Mouse (Mus musculus) liver, embryonic 11.5 days (tissue): ENCODE measurements around the gene Camkmt. TPM values are rescaled to one million over a fixed set of nuclear protein-coding genes. Genes with fewer than 3 reads are reported as not detected.

ENCODE experiments used
- ATAC-seq: fragments of 200-750 bp; cut with Nextera tagmentation; replicated peaks from 2 replicates; pipeline ENCODE4 v1.8.0; 2017; ENCODE audit warnings: moderate number of reproducible peaks, mild to moderate bottlenecking, moderate TSS enrichment, moderate library complexity; ENCODE audit not compliant: low FRiP score
- DNase-seq: peaks from one replicate; pipeline ENCODE4 v3.0.0-alpha.2; 2017; ENCODE audit warnings: low spot score
- H3K27ac ChIP-seq: fragments of 300-500 bp; sonication (generic); 2 replicates; pipeline ENCODE4 v1.5.1; 2014; ENCODE audit warnings: mild to moderate bottlenecking, low read depth, low read length, control low read depth
- H3K27me3 ChIP-seq: fragments of 300-500 bp; sonication (generic); replicated peaks from 2 replicates; pipeline ENCODE4 v1.6.1; 2014; ENCODE audit warnings: low read length, mixed read lengths; ENCODE audit not compliant: control insufficient read depth, insufficient read depth
- H3K36me3 ChIP-seq: fragments of 300-500 bp; sonication (generic); 2 replicates; pipeline ENCODE4 v1.6.1; 2014; ENCODE audit warnings: mild to moderate bottlenecking, low read length, moderate library complexity, mixed read lengths; ENCODE audit not compliant: control insufficient read depth, insufficient read depth
- H3K4me1 ChIP-seq: fragments of 300-500 bp; sonication (generic); replicated peaks from 2 replicates; pipeline ENCODE4 v1.6.1; 2014; ENCODE audit warnings: low read length, mixed read lengths; ENCODE audit not compliant: control insufficient read depth, insufficient read depth
- H3K4me2 ChIP-seq: fragments of 300-500 bp; sonication (generic); 2 replicates; pipeline ENCODE4 v1.6.1; 2014; ENCODE audit warnings: mild to moderate bottlenecking, control low read depth, moderate library complexity
- H3K4me3 ChIP-seq: fragments of 300-500 bp; sonication (generic); 2 replicates; pipeline ENCODE4 v1.5.1; 2014; ENCODE audit warnings: low read depth, low read length, control low read depth
- H3K9ac ChIP-seq: fragments of 300-500 bp; sonication (generic); 2 replicates; pipeline ENCODE4 v1.6.1; 2014; ENCODE audit warnings: low read depth, low read length, control low read depth
- H3K9me3 ChIP-seq: fragments of 300-500 bp; sonication (generic); 2 replicates; pipeline ENCODE4 v1.6.1; 2016; ENCODE audit warnings: low read length, inconsistent platforms, mixed read lengths; ENCODE audit not compliant: control insufficient read depth
- WGBS: fragments of 180-500 bp; shearing (Covaris S2); extraction: QIAGEN DNeasy Blood & Tissue Kit; methylation state at CpG from one replicate; pipeline ENCODE4 v1.1.7; 2014; 5-methylcytosine and 5-hydroxymethylcytosine counted together
- polyA plus RNA-seq: library from polyadenylated mRNA; unstranded; fragments of >200 nt; fragmentation: Nextera tagmentation; extraction: Ambion mirVana; gene quantifications from 2 replicates; pipeline ENCODE4 v1.2.1, GENCODE M21; 2014

The Camkmt gene
- polyA plus RNA-seq, 1 experiment from 2014 or later = 6.4 TPM

GRCm38 (mm10) chr17:85163272-85163610 is 72.9 kb downstream of the Camkmt start:
- Histone ChIP-seq H3K9ac (no peak overlapping the region), H3K4me1 (no peaks in the 10 kb centered on the region), H3K36me3 (no peaks in the 10 kb centered on the region), H3K27ac (no peak overlapping the region), H3K9me3 (no peaks in the 10 kb centered on the region), H3K4me2 (no peak overlapping the region), H3K27me3 (no peaks in the 10 kb centered on the region), H3K4me3 (no peak overlapping the region)
- DNase-seq (no peak), ATAC-seq (no peak)
- 82% methylated on average over 4 of the region's 4 CpGs for WGBS

GRCm38 (mm10) chr17:85168761-85169160 is 78.4 kb downstream of the Camkmt start:
- Histone ChIP-seq H3K9me3 (no peaks in the 10 kb centered on the region), H3K36me3 (no peaks in the 10 kb centered on the region), H3K27me3 (no peaks in the 10 kb centered on the region), H3K4me2 (no peak overlapping the region), H3K4me3 (no peak overlapping the region), H3K9ac (no peak overlapping the region), H3K4me1 (no peaks in the 10 kb centered on the region), H3K27ac (no peak overlapping the region)
- DNase-seq = no peak
- WGBS = 81% methylated on average over 2 of the region's 2 CpGs
- ATAC-seq = no peak

GRCm38 (mm10) chr17:85170541-85171255 is 80.3 kb downstream of the Camkmt start:
- H3K9ac ChIP-seq = no peak overlapping the region
- no peaks in the 10 kb centered on the region for H3K27me3 ChIP-seq
- no peaks in the 10 kb centered on the region for H3K4me1 ChIP-seq
- H3K9me3 ChIP-seq = no peaks in the 10 kb centered on the region
- no peak overlapping the region for H3K27ac ChIP-seq
- no peak overlapping the region for H3K4me3 ChIP-seq
- DNase-seq = no peak
- no peak for ATAC-seq
- H3K4me2 ChIP-seq = no peak overlapping the region
- 77% methylated on average over 10 of the region's 10 CpGs for WGBS
- H3K36me3 ChIP-seq = no peaks in the 10 kb centered on the region

GRCm38 (mm10) chr17:85171951-85172350 is 81.6 kb downstream of the Camkmt start:
- DNase-seq (no peak), ATAC-seq (no peak)
- H3K4me3 ChIP-seq = no peak overlapping the region
- H3K4me1 ChIP-seq = no peaks in the 10 kb centered on the region
- no peak overlapping the region for H3K9ac ChIP-seq
- no peaks in the 10 kb centered on the region for H3K36me3 ChIP-seq
- no peak overlapping the region for H3K27ac ChIP-seq
- no peaks in the 10 kb centered on the region for H3K27me3 ChIP-seq
- no peak overlapping the region for H3K4me2 ChIP-seq
- H3K9me3 ChIP-seq = no peaks in the 10 kb centered on the region
- WGBS = 60% methylated on average over 4 of the region's 4 CpGs

- H3K27ac ChIP-seq = no peak overlapping the region
- WGBS = 63% methylated on average over 13 of the region's 13 CpGs
- DNase-seq (no peak), ATAC-seq (no peak)
- H3K4me1 ChIP-seq = no peaks in the 10 kb centered on the region
- no peaks in the 10 kb centered on the region for H3K9me3 ChIP-seq
- H3K9ac ChIP-seq = no peak overlapping the region
- no peak overlapping the region for H3K4me3 ChIP-seq
- no peaks in the 10 kb centered on the region for H3K27me3 ChIP-seq
- H3K36me3 ChIP-seq = no peaks in the 10 kb centered on the region
- no peak overlapping the region for H3K4me2 ChIP-seq
Measured at GRCm38 (mm10) chr17:85177231-85177630, 86.9 kb downstream of the Camkmt start.

GRCm38 (mm10) chr17:85180471-85181060 is 90.2 kb downstream of the Camkmt start:
- ATAC-seq (no peak), DNase-seq (no peak)
- Histone ChIP-seq H3K9me3 (no peaks in the 10 kb centered on the region), H3K27ac (no peak overlapping the region), H3K4me3 (no peak overlapping the region), H3K4me1 (no peaks in the 10 kb centered on the region), H3K4me2 (no peak overlapping the region), H3K9ac (no peak overlapping the region), H3K36me3 (no peaks in the 10 kb centered on the region), H3K27me3 (no peaks in the 10 kb centered on the region)
- WGBS = 63% methylated on average over 14 of the region's 14 CpGs

GRCm38 (mm10) chr17:85189227-85190127 is 99.1 kb downstream of the Camkmt start:
- peak overlapping the region; percentile 50 for H3K4me2 ChIP-seq
- H3K4me3 ChIP-seq = no peak overlapping the region
- H3K9ac ChIP-seq = no peak overlapping the region
- 4% methylated on average over 14 of the region's 14 CpGs for WGBS
- H3K27me3 ChIP-seq = no peaks in the 10 kb centered on the region
- H3K27ac ChIP-seq = no peak overlapping the region
- ATAC-seq (peak; percentile 61; the same call in 1 of the 2 replicates), DNase-seq (peak; percentile 68)
- H3K4me1 ChIP-seq = no peaks in the 10 kb centered on the region
- no peaks in the 10 kb centered on the region for H3K36me3 ChIP-seq
- no peaks in the 10 kb centered on the region for H3K9me3 ChIP-seq

- H3K4me3 ChIP-seq = no peak overlapping the region
- H3K4me2 ChIP-seq = no peak overlapping the region
- H3K9me3 ChIP-seq = no peaks in the 10 kb centered on the region
- ATAC-seq = no peak
- no peak overlapping the region for H3K27ac ChIP-seq
- no peaks in the 10 kb centered on the region for H3K4me1 ChIP-seq
- no peak overlapping the region for H3K9ac ChIP-seq
- 46% methylated on average over 7 of the region's 7 CpGs for WGBS
- H3K27me3 ChIP-seq = no peaks in the 10 kb centered on the region
- no peaks in the 10 kb centered on the region for H3K36me3 ChIP-seq
- no peak for DNase-seq
Measured at GRCm38 (mm10) chr17:85190128-85190435, 99.7 kb downstream of the Camkmt start.
